Mouse (Mus musculus): Measurements from ENCODE around the gene Gm43191.

The Gm43191 gene

DNA sequence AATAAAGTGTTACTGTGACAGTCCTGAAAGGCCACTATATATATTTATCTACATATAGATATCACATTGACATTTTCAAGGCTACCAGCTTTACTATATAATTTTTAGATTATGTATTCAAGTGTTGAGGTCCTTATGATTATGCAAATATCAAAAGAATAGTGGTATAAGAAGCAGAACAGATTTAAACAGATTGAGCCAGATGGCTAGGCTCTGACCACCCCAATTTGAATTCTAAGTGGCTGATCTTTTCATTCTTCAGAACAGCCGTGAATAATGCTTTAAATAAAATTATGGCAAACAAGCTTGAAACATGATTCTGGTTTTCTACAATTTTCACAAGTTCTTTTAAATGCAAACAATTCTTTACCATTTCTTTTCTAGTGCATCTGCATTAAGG, 49.6 kb downstream of the Gm43191 start:
- no peak for DNase-seq (ENCODE audit: low spot score in 2 of 2)

GRCm38 (mm10) chr3:116622641-116623040, 58.4 kb downstream of the Gm43191 start:
- DNase-seq (ENCODE audit: low spot score in 2 of 2): no peak

DNA sequence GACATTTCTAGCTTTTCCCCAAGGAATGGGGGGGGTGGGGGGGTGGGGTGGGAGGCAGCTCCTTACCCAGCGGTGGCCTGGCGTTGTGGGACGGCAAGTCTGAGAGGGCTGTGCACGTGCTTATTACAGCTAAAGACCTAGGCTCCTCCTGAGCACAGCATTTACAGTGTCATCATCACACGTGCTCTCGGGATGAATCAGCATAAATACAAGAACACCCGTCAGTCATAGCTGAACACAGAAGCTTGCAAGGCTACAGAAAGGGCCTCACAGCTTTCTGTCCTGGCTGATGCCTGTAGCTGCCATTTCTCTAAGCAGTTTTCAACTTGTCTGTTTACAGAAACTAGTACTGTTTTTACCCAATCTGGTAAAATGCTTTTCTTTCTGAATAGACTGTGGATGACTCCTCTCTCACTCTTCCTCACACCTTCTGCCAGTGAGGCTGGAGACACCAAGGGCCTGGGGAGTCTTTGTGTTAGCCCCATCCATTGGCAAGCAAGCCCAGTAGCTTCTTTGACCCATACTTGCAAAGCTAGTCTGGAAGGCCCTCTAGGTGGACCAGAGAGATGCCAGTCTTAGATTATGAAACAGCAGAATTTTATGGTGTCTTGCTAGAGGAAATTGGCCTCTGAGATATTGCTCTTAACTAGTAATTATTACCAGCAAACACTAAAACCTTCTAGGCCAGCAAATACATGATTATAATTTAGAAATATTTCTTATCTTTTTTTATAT, 60.3 kb downstream of the Gm43191 start:
- no peak for DNase-seq (ENCODE audit: low spot score in 2 of 2)

- DNase-seq (ENCODE audit: low spot score in 2 of 2): no peak
Measured at GRCm38 (mm10) chr3:116618855-116619254, 62.2 kb downstream of the Gm43191 start.

GRCm38 (mm10) chr3:116615318-116616068, 65.6 kb downstream of the Gm43191 start:
- no peak for DNase-seq (ENCODE audit: low spot score in 2 of 2)

DNA sequence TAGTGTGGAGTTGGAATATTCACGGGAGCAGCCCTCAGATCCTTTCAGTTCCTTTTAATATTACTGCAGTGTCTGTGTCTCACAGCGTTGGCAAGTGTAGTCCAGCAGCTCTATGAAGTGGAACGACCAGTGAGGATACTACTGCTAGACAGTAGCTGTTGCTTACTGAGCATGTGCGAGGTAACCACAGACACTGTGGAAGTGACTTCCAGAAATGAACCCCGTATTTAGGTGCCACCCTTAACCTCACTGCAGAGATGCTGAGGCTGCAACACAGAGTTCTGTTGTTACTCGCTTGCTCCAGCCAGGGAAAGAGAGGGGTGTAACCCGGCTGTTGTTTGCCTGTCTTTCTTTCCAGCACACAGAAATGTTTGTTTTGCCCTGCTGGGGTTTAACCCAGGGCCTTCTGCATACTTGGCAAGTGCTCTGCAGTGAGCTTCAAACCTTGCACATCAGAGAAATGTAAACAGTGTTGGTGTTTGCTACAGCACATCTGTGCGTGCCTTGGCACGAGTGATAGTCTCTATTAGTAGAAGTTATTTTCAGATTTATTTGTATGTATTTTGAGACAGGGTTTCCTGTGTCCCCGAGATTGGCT, 66.7 kb downstream of the Gm43191 start, which contains the start of gene Trmt13:
Gene Trmt13 (minus strand): TSS at position 293 of the 598 bp plus-strand sequence.
- DNase-seq (ENCODE audit: low spot score in 2 of 2): peak in 1 of 2 experiments; percentile 31

DNA sequence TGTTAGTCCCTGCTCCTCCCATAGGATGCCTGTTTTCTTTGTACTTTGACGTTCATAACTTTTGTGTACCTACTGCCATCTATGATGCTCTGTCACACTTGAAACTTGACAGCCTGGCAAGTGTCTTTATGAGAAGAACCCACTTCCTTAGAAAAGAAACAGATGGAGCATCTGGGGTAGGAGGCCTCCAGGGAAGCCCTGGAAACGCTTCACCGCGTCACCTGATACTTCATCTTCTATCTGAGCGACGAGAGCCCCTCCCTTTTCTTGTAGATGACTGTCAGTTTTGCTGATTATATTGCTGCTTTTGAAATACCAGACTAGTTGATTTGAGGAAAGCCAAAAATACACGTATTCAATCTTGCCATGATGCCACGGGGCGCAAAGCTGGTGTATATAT, 76.5 kb downstream of the Gm43191 start:
- no peak for DNase-seq (ENCODE audit: low spot score in 2 of 2)

DNA sequence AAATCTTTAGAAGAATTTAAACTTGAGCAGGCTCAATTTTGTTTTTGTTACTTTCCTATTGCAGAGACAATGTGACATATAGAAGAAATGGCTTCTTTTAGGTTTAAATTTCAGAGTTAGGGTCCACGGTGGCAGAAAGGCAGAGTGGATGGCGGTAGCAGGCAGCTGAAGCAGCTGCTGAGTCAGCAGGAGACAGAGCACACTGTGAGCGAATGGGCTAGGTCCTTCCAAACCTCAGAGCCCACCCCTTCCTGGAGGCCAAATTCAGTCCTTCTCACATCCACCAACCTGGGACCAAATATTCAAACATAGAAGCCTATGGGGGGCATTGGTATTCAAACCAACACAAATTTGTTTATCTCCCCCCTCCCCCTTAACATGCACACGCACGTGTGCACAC, 79.3 kb downstream of the Gm43191 start:
- DNase-seq (ENCODE audit: low spot score in 2 of 2): no peak

DNA sequence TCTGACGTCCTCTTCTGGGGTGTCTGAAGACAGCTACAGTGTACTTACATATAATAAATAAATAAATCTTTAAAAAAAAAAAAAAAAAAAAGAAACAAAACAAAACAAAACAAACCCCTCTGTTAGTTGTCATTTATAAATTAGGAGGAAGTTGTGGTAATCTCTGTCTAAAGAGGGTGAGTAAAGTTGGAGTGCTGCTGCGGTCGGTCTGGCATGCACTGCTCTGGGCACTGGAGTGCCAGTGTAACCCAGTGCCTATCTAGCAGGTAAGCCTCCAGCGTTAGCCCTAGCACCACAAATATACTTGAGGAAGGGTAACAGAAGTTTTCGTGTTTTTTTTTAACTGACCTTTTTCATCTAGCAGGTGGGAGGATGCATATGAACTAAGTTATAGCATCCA, 80.1 kb downstream of the Gm43191 start:
- DNase-seq (ENCODE audit: low spot score in 2 of 2): no peak

DNA sequence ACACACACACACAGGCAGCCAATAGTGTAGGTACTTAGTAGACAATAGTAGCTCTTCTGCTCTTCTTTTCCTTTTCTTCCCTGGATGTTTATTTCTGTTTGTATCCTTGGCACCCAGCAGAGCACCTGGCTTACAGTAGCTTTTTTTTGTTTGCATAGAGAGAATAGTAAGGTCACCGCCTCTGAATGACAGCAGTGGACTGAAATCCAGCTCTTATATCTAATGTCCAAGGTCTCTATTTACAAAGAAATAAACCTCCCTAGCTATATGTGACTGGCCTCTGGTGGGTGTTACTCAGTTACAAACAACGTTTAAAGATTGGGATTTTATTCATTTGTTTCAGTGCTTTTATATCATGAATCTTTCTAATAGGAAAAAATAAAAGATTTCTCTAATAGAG, 81.4 kb downstream of the Gm43191 start:
- no peak for DNase-seq (ENCODE audit: low spot score in 2 of 2)

DNA sequence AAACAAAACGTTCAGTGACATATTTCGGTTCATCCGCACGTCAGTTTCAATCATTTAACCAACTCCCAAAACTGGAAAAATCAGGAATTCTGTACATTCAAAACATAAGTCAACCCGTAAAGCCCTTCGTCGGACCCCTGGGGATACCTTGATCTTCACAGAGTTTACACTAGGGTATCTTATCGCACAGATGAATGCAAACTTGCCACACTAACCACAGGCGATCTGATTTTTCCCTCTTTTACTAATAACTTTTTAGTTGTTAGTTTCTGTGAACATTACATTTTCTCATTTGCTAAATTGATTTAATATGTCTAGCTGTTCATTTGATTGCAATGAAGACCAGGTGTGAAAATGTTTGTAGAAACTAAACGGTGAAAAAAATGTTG, 85.5 kb downstream of the Gm43191 start:
- DNase-seq (ENCODE audit: low spot score in 2 of 2): no peak

DNA sequence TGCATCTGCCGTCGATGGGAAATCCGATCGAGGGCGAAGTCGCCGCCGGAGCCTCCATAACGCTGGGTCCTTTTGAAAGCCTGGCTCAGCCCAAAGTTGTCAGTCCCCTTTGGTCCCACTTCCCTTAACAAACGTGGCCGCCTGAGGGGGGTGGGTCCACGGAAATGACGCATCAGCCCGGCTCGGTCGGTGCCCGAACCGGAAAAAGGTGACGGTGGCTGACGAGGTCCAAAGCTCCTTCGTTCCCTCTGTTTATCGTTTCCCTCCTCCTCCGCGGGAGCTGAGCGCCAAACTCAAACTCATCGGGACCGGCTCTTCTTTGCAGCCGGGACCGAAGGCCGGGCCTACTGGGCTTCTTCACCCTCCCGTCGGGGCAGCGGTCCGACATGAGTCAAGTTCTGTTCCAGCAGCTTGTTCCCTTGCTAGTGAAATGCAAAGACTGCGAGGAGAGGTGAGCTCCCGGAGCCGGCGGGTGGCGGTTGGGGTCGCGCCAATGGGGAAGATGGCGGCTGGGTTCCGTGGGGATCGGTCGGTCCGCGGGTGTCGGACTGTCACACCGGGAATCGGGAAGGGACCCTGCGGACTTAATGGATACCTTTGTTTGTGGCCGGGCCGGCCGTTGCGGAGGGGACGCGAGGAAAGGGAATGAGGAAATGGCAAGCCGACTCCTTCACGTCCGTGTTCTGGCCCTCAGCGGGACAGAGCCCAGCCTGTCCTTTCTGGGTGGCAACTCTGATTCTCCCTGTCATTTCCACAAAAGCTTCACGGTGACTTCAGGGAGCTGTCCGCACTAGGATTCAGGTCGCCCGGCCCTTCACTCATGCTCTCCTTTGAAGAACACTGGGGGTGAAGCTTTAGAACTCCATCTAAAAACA, 86.1 kb downstream of the Gm43191 start, which contains the start of gene Sass6:
Gene Sass6 (plus strand): TSS at position 255 of the 875 bp plus-strand sequence.
- DNase-seq (ENCODE audit: low spot score in 2 of 2): peak; percentile 96 to 97

GRCm38 (mm10) chr3:116594076-116594727, 86.9 kb downstream of the Gm43191 start:
- no peak for DNase-seq (ENCODE audit: low spot score in 2 of 2)
